Mouse (Mus musculus): Measurements from ENCODE around the gene Mad1l1. TPM values are rescaled to one million over a fixed set of nuclear protein-coding genes. Genes with fewer than 3 reads are reported as not detected.
A peak's percentile ranks its signal among the peaks of the same experiment; 100 is the strongest.

The Mad1l1 gene
- polyA plus RNA-seq, 1 experiment = 21.6 TPM

- no peak for DNase-seq (ENCODE audit: low read depth)
Observed at GRCm38 (mm10) chr5:140221016-140221650, 100.2 kb downstream of the Mad1l1 start.

- DNase-seq (ENCODE audit: low read depth) = no peak
Observed at GRCm38 (mm10) chr5:140219252-140219651, 102.1 kb downstream of the Mad1l1 start.

- no peak for DNase-seq (ENCODE audit: low read depth)
Observed at GRCm38 (mm10) chr5:140217900-140218299, 103.5 kb downstream of the Mad1l1 start.

GRCm38 (mm10) chr5:140217083-140217482, 104.3 kb downstream of the Mad1l1 start:
- no peak for DNase-seq (ENCODE audit: low read depth)

GRCm38 (mm10) chr5:140215471-140216087, 105.8 kb downstream of the Mad1l1 start:
- no peak for DNase-seq (ENCODE audit: low read depth)

- no peak for DNase-seq (ENCODE audit: low read depth)
Observed at GRCm38 (mm10) chr5:140213001-140213400, 108.4 kb downstream of the Mad1l1 start.

GRCm38 (mm10) chr5:140210417-140211184, 110.8 kb downstream of the Mad1l1 start:
- DNase-seq (ENCODE audit: low read depth) = no peak

- no peak for DNase-seq (ENCODE audit: low read depth)
Observed at GRCm38 (mm10) chr5:140208743-140209409, 112.5 kb downstream of the Mad1l1 start.

GRCm38 (mm10) chr5:140206726-140207703, 114.3 kb downstream of the Mad1l1 start:
- no peak for DNase-seq (ENCODE audit: low read depth)

- peak; percentile 78 for DNase-seq (ENCODE audit: low read depth)
Observed at GRCm38 (mm10) chr5:140205991-140206390, 115.4 kb downstream of the Mad1l1 start.

- no peak for DNase-seq (ENCODE audit: low read depth)
Observed at GRCm38 (mm10) chr5:140204465-140204864, 116.9 kb downstream of the Mad1l1 start.

- DNase-seq (ENCODE audit: low read depth) = no peak
Observed at GRCm38 (mm10) chr5:140204037-140204436, 117.3 kb downstream of the Mad1l1 start.

GRCm38 (mm10) chr5:140202451-140202850, 118.9 kb downstream of the Mad1l1 start:
- no peak for DNase-seq (ENCODE audit: low read depth)

- no peak for DNase-seq (ENCODE audit: low read depth)
Observed at GRCm38 (mm10) chr5:140201566-140201965, 119.8 kb downstream of the Mad1l1 start.

- DNase-seq (ENCODE audit: low read depth) = no peak
Observed at GRCm38 (mm10) chr5:140201109-140201508, 120.2 kb downstream of the Mad1l1 start.

GRCm38 (mm10) chr5:140197705-140198104, 123.6 kb downstream of the Mad1l1 start:
- DNase-seq (ENCODE audit: low read depth) = no peak

- DNase-seq (ENCODE audit: low read depth) = no peak
Observed at GRCm38 (mm10) chr5:140196446-140196845, 124.9 kb downstream of the Mad1l1 start.

GRCm38 (mm10) chr5:140194173-140194572, 127.2 kb downstream of the Mad1l1 start:
- DNase-seq (ENCODE audit: low read depth) = no peak

- DNase-seq (ENCODE audit: low read depth) = no peak
Observed at GRCm38 (mm10) chr5:140191539-140191938, 129.8 kb downstream of the Mad1l1 start.

- DNase-seq (ENCODE audit: low read depth) = no peak
Observed at GRCm38 (mm10) chr5:140186351-140186750, 135.0 kb downstream of the Mad1l1 start.

GRCm38 (mm10) chr5:140185757-140186156, 135.6 kb downstream of the Mad1l1 start:
- DNase-seq (ENCODE audit: low read depth) = no peak

All from gonadal fat pad, adult 2 months (tissue).